Mouse (Mus musculus): ENCODE measurements at regions not wholly inside any gene's neighbourhood (a gene's known extent, or its start where the extent isn't known, plus 50 kb on each side); places are given as distances from the start of the nearest gene placed in this dataset.

DNA sequence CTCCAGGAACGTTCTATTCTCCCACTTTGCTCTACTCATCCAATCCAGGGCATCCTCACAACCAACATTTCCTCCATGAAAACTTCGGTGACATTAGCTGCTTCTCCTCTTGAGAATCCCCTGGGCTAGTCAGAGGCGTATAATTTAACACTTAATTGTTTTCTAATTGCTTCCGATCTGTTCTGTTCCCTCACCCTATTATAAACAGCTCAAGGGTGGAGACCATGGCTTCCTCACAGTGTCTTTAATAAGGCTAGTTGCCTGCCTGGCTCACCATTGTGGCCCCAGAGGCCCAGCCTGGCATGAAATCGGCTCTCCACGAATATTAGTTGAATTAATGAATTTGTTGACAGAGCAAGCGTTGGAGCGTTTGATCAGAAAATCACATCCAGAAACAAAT is 61.9 kb upstream of the Medag start:
- no peaks in the 10 kb centered on the region for H3K27me3 ChIP-seq (ENCODE audit: control insufficient read depth in 1 of 2, insufficient read depth in 2 of 2, low read length in 2 of 2)
- H3K9ac ChIP-seq (ENCODE audit: control insufficient read depth, low read depth, low read length, poor library complexity, severe bottlenecking), result no peak overlapping the region
- H3K4me3 ChIP-seq (ENCODE audit: control insufficient read depth in 1 of 2, insufficient read depth in 1 of 2, low read depth in 2 of 2, low read length in 2 of 2), result no peak overlapping the region
- H3K36me3 ChIP-seq (ENCODE audit: control insufficient read depth in 1 of 2, insufficient read depth in 2 of 2, low read length in 2 of 2), result peaks cover 0 to 20% of the 10 kb centered on the region in 2 experiments; a peak in 2 of 4 replicates
- peaks cover 10 to 28% of the 10 kb centered on the region in 2 experiments for H3K4me1 ChIP-seq (ENCODE audit: control insufficient read depth in 1 of 2, insufficient read depth in 2 of 2, low read length in 2 of 2)
- no peaks in the 10 kb centered on the region for H3K9me3 ChIP-seq (replicated peaks; ENCODE audit: insufficient read depth, low read length)
- no peak for TF ChIP-seq HCFC1 (IDR thresholded peaks at IDR 0.05; ENCODE audit: low read depth, low read length)
- no peak for TF ChIP-seq USF1 (IDR thresholded peaks at IDR 0.05; ENCODE audit: low read depth, low read length)
- TF ChIP-seq RCOR1 (IDR thresholded peaks at IDR 0.05; ENCODE audit: low read depth, low read length), result no peak
- no peak for TF ChIP-seq TBP (IDR thresholded peaks at IDR 0.05; ENCODE audit: low read depth, low read length)
- no peak for TF ChIP-seq TCF12 (IDR thresholded peaks at IDR 0.05; ENCODE audit: low read depth, low read length)
- no peak for TF ChIP-seq CHD1 (IDR thresholded peaks at IDR 0.05; ENCODE audit: low read depth, low read length)
- no peak for TF ChIP-seq POLR2AphosphoS2 (IDR thresholded peaks at IDR 0.05; ENCODE audit: low read length)
- no peak for TF ChIP-seq EP300 (IDR thresholded peaks at IDR 0.05; ENCODE audit: low read depth in 1 of 2, low read length in 2 of 2)
- TF ChIP-seq MAZ (IDR thresholded peaks at IDR 0.05; ENCODE audit: low read depth, low read length), result no peak
- TF ChIP-seq MEF2A (IDR thresholded peaks at IDR 0.05; ENCODE audit: extremely low read depth, insufficient replicate concordance, low read depth, low read length, poor library complexity, severe bottlenecking), result no peak
- no peak for TF ChIP-seq ETS1 (IDR thresholded peaks at IDR 0.05; ENCODE audit: low read depth, low read length)
- TF ChIP-seq JUND (IDR thresholded peaks at IDR 0.05; ENCODE audit: low read depth, low read length), result no peak
- no peak for TF ChIP-seq ELF1 (IDR thresholded peaks at IDR 0.05; ENCODE audit: low read depth, low read length)
- DNase-seq (ENCODE audit: low read depth, low spot score), result no peak
- no peaks in the 10 kb centered on the region; the same call in 1 of the 2 replicates for H3K79me2 ChIP-seq (ENCODE audit: control insufficient read depth, insufficient read depth, low read length, poor library complexity)
- H3K27ac ChIP-seq (ENCODE audit: control insufficient read depth, low read depth, low read length), result no peak overlapping the region

DNA sequence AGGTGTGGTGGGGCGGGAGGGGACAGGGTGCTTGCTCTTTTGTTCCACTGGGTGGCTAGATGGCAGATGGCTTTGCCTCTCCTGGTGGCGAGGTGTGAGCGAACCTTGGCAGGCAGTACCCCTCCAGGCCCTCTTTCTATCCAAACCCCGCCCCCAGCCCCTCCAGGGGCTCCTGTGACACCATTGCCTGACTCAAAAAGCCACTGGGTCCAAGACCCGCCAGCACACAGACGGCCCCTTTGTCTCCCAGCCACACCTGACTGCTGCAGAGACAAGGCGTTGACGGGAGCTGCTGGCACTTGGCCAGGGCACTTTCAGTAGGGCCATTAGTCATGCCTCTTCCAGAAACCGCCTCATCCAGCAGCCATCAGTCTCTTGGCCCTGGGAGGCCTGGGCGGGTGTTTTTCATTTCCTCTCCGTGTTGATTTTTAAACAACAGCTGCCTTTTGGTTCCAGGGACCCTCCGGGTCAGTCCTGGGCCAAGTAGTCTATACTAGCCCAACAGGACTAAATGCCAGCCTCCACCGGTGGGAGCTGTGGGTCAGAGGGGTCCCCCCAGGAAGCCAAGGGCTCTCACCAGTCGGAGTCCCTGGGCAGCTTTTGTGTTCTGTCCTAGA is 58.4 kb upstream of the Medag start:
- H3K27me3 ChIP-seq (ENCODE audit: control insufficient read depth in 1 of 2, insufficient read depth in 2 of 2, low read length in 2 of 2), result no peaks in the 10 kb centered on the region
- H3K9ac ChIP-seq (ENCODE audit: control insufficient read depth, low read depth, low read length, poor library complexity, severe bottlenecking), result peak overlapping the region; percentile 77
- peaks cover 21 to 37% of the 10 kb centered on the region in 2 experiments for H3K4me1 ChIP-seq (ENCODE audit: control insufficient read depth in 1 of 2, insufficient read depth in 2 of 2, low read length in 2 of 2)
- peak; percentile 96 for DNase-seq (ENCODE audit: low read depth, low spot score)
- H3K27ac ChIP-seq (ENCODE audit: control insufficient read depth, low read depth, low read length), result peak overlapping the region; percentile 94
- H3K4me3 ChIP-seq (ENCODE audit: control insufficient read depth in 1 of 2, insufficient read depth in 1 of 2, low read depth in 2 of 2, low read length in 2 of 2), result peak overlapping the region in 1 of 2 experiments; percentile 23; a peak in 2 of 4 replicates
- no peaks in the 10 kb centered on the region for H3K9me3 ChIP-seq (replicated peaks; ENCODE audit: insufficient read depth, low read length)
- H3K79me2 ChIP-seq (ENCODE audit: control insufficient read depth, insufficient read depth, low read length, poor library complexity), result no peaks in the 10 kb centered on the region; the same call in 1 of the 2 replicates
- peaks cover 0 to 29% of the 10 kb centered on the region in 2 experiments; a peak in 2 of 4 replicates for H3K36me3 ChIP-seq (ENCODE audit: control insufficient read depth in 1 of 2, insufficient read depth in 2 of 2, low read length in 2 of 2)
- TF ChIP-seq ZMIZ1 (IDR thresholded peaks at IDR 0.05; ENCODE audit: low read depth, low read length), result no peak
- no peak for TF ChIP-seq ZKSCAN1 (IDR thresholded peaks at IDR 0.05; ENCODE audit: low read depth, low read length)
- TF ChIP-seq GABPA (IDR thresholded peaks at IDR 0.05; ENCODE audit: low read depth, low read length), result no peak
- TF ChIP-seq MYC (IDR thresholded peaks at IDR 0.05; ENCODE audit: low read depth, low read length), result no peak
- peak; percentile 74 for TF ChIP-seq SIN3A (IDR thresholded peaks at IDR 0.05; ENCODE audit: low read length)
- no peak; the same call in 1 of the 2 replicates for TF ChIP-seq RCOR1 (IDR thresholded peaks at IDR 0.05; ENCODE audit: low read depth, low read length)
- TF ChIP-seq ZNF384 (IDR thresholded peaks at IDR 0.05; ENCODE audit: low read depth, low read length), result no peak
- TF ChIP-seq USF2 (IDR thresholded peaks at IDR 0.05; ENCODE audit: borderline replicate concordance in 1 of 2, insufficient read depth in 1 of 2, low read depth in 1 of 2, low read length in 2 of 2), result no peak
- peak; percentile 71; the same call in 1 of the 2 replicates for TF ChIP-seq HCFC1 (IDR thresholded peaks at IDR 0.05; ENCODE audit: low read depth, low read length)
- no peak for TF ChIP-seq ELF1 (IDR thresholded peaks at IDR 0.05; ENCODE audit: low read depth, low read length)
- TF ChIP-seq KAT2A (conservative IDR thresholded peaks at IDR 0.05; ENCODE audit: low read depth, low read length), result no peak
- peak; percentile 70 for TF ChIP-seq MXI1 (IDR thresholded peaks at IDR 0.05; ENCODE audit: low read depth, low read length)
- no peak for TF ChIP-seq E2F4 (IDR thresholded peaks at IDR 0.05; ENCODE audit: borderline replicate concordance, low read depth, low read length)
- TF ChIP-seq MEF2A (IDR thresholded peaks at IDR 0.05; ENCODE audit: extremely low read depth, insufficient replicate concordance, low read depth, low read length, poor library complexity, severe bottlenecking), result no peak
- TF ChIP-seq TBP (IDR thresholded peaks at IDR 0.05; ENCODE audit: low read depth, low read length), result peak; percentile 76
- TF ChIP-seq TAL1 (IDR thresholded peaks at IDR 0.05; ENCODE audit: low read length), result peak; percentile 53
- TF ChIP-seq CHD2 (IDR thresholded peaks at IDR 0.05; ENCODE audit: low read length), result no peak
- TF ChIP-seq MAZ (IDR thresholded peaks at IDR 0.05; ENCODE audit: low read depth, low read length), result 0 out of 2 replicates have a peak, but pooled peaks have one; percentile 46
- TF ChIP-seq RAD21 (IDR thresholded peaks at IDR 0.05; ENCODE audit: low read depth, low read length), result no peak
- no peak for TF ChIP-seq CTCF (IDR thresholded peaks at IDR 0.05 in 2 of 3, conservative IDR thresholded peaks at IDR 0.05 in 1 of 3; ENCODE audit: control insufficient read depth in 1 of 3, insufficient read depth in 1 of 3, low read depth in 2 of 3, low read length in 3 of 3, poor library complexity in 1 of 3, severe bottlenecking in 1 of 3)
- TF ChIP-seq ZC3H11A (IDR thresholded peaks at IDR 0.05; ENCODE audit: low read depth, low read length), result no peak
- TF ChIP-seq USF1 (IDR thresholded peaks at IDR 0.05; ENCODE audit: low read depth, low read length), result no peak
- TF ChIP-seq NELFE (IDR thresholded peaks at IDR 0.05; ENCODE audit: low read depth, low read length), result no peak
- TF ChIP-seq POLR2AphosphoS2 (IDR thresholded peaks at IDR 0.05; ENCODE audit: low read length), result no peak; the same call in 1 of the 2 replicates
- TF ChIP-seq CHD1 (IDR thresholded peaks at IDR 0.05; ENCODE audit: low read depth, low read length), result no peak
